Mouse (Mus musculus) retina, adult 2 months (tissue): ENCODE results near the gene Ablim1.
"Not testable (repeated sequence)": the region's sequence is repeated elsewhere in the genome, so short reads cannot be mapped to it uniquely, and the experiment has no call there.

ENCODE experiments used
- DNase-seq: peaks from one replicate; pipeline ENCODE4 v3.0.0-alpha.2; 2012; ENCODE audit warnings: low read depth, low spot score

The Ablim1 gene

DNA sequence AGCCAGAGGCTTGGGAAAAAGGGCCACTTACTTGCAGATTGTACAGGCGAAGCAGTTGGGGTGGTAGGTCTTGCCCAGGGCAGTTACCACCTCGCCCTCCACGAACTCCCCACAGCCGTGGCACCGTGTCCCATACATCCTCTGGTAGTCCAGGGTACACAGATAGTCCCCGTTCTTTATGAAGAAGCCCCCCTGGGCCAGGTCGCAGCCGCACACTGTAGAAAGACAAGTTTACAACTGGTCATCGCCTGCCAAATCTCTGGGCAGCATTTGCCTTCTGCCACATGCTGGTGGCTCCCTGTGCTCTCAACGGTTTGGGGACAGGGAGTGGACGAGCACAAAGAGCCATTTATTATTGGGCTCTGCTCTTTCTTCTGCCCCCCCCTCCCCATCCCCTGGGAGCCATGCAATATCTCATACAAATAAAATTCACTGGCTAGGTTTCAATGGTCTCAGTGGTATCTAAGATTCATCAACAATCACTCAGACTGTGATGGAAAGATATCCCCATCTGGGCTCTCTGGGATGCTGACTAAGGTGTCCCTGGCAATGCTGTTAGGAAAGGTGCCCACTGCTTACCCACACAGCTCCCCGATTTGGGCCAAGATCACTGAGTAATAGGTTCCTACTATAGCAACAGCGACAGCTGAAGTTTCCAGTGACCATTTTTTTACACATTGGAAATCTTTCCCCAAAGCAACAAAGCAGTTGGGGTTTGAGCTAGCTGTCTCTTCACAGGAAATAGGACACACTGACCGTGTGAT, 159.4 kb downstream of the Ablim1 start:
- DNase-seq: no peak

GRCm38 (mm10) chr19:57152357-57152756, 162.4 kb downstream of the Ablim1 start:
- no peak for DNase-seq

GRCm38 (mm10) chr19:57151504-57151903, 163.2 kb downstream of the Ablim1 start:
- DNase-seq: no peak

- DNase-seq: peak; percentile 37
Observed at GRCm38 (mm10) chr19:57150275-57150674, 164.4 kb downstream of the Ablim1 start.

DNA sequence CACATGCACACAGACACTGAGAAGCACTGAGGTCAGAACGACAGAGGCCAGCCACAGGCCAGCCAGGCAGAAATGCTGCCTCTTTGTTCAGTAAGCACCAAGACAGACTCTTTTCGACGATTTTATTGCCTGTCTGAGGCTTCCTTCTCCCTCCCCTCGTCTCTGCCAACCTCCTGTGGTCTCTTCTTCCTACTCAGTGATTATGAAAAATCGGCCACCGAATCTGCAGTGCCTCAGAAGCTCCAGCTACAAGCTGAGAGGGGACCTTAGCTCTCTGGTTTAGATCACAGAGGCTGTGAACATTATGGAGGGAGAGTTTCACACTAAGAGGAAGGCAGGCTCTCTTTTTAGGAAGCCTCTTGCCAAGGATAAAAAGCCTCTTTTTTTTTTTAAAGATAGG, 167.0 kb downstream of the Ablim1 start:
- DNase-seq: no peak

DNA sequence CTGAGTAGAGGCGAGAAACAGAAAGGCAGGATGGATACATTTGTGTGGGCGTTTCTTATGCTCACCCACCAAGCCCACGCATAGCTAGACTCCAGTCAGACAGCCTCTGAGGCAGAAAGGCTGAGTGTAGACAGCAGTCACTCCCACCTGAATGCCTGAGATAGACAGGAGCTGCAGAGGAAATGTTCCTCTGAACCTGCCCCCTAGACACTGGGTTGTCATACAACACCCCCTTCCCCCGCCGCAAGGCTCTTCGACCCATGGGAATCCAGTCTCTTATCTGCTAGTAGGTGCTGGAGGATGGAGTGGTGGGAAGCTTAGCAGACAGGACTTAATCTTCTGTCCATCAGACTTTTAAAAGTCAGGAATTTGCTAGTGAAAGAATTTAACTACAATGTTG, 167.8 kb downstream of the Ablim1 start:
- no peak for DNase-seq

GRCm38 (mm10) chr19:57143646-57144045, 171.1 kb downstream of the Ablim1 start:
- DNase-seq: no peak

- no peak for DNase-seq
Observed at GRCm38 (mm10) chr19:57141756-57142461, 172.8 kb downstream of the Ablim1 start.

DNA sequence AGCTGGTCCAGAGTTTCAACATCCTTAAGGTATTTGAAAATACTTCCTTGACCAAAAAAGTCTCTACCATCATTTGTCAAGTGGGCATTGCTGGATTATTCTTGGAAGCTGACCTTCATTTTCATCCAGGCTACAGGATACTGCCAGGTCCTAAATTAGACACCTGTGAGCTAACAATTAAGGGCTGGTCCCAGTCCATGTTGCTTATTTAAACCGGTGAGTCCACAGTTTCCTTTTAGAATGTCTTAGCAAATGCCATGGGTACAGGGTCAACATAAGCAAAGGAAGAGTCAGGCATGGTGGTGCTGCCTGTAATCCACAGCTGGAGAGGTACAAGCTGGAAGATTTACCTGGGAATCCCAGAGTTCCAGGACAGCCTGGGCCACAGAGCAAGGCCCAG, 173.8 kb downstream of the Ablim1 start:
- no peak for DNase-seq

DNA sequence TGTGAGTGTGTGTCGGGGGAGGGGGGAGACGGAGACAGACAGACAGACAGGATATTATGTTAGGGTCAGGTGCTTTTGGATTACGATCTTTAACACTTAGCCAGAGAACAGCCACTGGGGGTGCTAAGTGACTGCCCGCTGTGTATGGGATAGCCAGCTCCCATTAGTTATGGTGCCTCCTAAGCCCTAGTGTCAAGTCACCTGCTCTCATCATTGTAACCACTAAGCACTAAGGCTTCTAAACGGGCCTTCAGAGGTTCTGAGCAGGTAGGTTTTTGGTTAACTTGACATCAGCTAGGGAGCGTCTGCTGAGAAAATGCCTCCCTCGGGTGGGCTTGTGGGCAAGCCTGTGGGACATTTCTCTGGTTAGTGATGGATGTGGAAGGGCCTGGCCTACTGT, 174.6 kb downstream of the Ablim1 start:
- no peak for DNase-seq

- DNase-seq: no peak
Observed at GRCm38 (mm10) chr19:57138909-57139617, 175.7 kb downstream of the Ablim1 start.

GRCm38 (mm10) chr19:57138469-57138868, 176.2 kb downstream of the Ablim1 start:
- no peak for DNase-seq

DNA sequence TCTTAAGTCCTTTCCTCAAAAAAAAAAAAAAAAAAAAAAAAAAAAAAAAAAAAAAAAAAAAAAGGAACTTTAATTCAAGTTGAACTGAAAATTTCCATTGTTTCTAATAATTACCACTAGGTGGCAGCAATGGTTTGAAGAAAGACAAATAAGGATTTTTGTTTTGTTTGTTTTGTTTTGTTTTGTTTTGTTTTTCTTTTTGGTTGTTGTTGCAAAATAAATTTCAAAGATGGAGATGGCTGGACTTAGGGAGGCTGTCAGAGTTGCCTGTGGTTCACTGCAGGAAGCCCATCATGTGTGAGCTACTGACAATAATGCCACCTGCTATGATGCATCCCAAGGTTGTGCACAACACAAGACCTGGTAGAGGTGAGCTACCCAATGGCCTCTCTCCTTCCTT, 176.7 kb downstream of the Ablim1 start:
- DNase-seq: no peak

DNA sequence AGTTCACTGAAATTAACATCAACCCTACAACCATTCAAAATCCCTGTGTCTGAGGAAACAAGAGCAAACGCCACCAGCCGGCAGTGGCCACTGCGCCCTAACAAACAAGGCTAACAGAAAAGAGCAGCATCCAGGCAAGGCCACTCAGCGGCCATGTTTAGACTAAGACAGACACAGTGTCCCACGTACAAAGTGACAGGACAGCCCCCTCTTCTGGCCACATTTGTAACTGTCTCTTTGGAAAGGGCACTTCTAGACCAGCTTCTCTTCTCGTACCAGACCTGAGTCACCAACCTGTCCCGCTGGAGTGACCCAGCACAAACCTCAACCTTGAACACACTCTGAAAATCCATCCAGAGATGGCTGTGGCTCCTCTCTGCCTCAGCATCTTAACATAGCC, 178.5 kb downstream of the Ablim1 start:
- no peak for DNase-seq

GRCm38 (mm10) chr19:57135654-57136053, 179.1 kb downstream of the Ablim1 start:
- not testable (repeated sequence) for DNase-seq

GRCm38 (mm10) chr19:57134654-57135348, 179.9 kb downstream of the Ablim1 start:
- no peak for DNase-seq

DNA sequence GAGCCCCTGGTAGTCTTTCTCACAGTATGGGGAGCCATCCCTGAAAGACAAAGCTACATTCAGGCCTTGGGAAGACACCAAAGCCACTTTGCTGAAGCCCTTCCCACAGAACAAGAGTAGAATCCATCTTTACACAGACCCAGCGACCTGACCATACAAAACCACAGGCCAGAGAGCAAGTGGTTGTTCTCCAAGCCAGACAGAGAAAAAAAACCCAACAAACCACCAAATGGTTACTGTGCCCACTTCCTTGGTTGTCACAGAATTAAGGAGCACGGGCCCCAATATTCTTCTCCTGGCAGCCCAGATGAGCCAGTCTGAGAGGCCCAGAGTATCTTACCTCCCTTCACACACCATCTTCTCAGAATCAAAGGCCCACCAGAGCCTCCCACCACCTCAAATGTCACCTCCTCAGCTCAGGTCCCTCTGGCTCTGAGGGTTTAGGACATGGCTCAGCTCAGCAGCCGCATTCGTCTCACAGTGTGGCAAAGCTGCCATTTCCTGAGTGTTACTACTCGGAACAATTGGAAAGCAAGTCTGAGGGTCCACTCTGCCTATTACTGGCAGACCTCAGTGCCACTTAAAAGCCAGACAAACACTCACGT, 181.7 kb downstream of the Ablim1 start:
- DNase-seq: no peak

DNA sequence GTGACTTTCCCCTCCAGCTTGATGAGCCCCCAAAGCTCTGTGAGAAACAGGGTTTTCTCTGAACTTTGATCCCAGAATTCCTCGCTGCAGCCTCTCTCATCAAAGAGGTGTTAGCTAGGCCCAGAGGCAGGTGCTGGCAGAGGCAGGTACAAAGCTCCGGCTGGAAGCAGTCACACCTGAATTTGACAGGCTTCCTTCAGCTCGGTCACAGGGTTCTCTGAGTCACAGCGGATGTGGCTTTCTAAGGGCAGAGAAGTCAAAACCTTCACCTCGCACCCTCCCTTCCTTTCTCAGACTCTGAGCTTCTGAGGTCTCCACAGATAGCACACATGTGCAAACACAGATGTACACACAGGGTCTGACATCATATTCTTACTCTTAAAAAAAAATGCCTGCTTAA, 182.4 kb downstream of the Ablim1 start:
- DNase-seq: no peak

DNA sequence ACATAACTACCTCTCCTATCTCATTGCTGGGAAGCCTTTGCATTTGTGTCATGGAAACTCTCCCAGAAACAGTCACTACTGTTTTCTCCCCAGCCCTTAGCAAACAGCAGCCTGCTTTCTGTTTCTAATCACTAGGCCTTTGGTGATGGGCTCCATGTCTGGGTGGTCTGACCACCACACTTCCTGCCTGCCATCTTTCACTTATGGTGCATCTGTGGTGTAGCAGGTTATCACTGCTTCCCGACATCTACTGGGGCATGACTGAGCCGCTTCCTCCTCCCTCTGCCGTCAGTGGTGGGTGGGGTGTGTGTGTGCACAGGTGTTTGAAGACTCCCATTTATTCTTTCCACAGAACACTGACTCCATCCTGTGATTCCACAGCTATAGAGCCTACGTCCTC, 183.4 kb downstream of the Ablim1 start:
- DNase-seq: no peak

- DNase-seq: no peak
Observed at GRCm38 (mm10) chr19:57130591-57130990, 184.1 kb downstream of the Ablim1 start.

GRCm38 (mm10) chr19:57129729-57130128, 185.0 kb downstream of the Ablim1 start:
- DNase-seq: no peak

- no peak for DNase-seq
Observed at GRCm38 (mm10) chr19:57128037-57128436, 186.7 kb downstream of the Ablim1 start.
